Mouse (Mus musculus): ENCODE data around the gene Dok5.

DNA sequence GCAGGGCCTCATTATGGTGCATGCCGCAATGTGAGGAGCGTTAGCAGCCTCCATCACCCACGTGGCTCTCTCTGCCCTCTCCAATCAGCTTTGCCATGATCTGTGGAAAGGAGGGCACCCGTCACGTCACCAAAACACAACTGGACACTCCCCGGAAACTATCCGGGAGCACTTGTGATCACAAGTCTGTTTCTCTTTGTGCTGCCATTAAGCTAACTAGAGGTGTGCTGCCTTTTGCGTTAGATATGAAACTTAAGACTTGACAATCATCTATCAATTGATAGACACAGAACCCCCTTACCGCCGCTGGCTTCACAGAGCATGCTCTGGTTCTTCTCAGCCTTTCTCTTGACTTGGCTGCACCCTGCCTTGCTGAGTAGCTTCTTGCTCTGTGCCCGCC, 6.9 kb upstream of the Dok5 start:
- TF ChIP-seq POLR2AphosphoS2 (IDR thresholded peaks at IDR 0.05; ENCODE audit: insufficient read length, low read depth) (no peak), POLR2A (IDR thresholded peaks at IDR 0.05; ENCODE audit: insufficient read length, low read depth) (no peak), MYOG (IDR thresholded peaks at IDR 0.05; ENCODE audit: control insufficient read depth in 1 of 3, insufficient read depth in 1 of 3, insufficient read length in 2 of 3, low read depth in 2 of 3) (no peak), E2F4 (IDR thresholded peaks at IDR 0.05; ENCODE audit: insufficient read depth) (no peak), USF1 (IDR thresholded peaks at IDR 0.05; ENCODE audit: low read depth) (no peak), CEBPB (IDR thresholded peaks at IDR 0.05; ENCODE audit: insufficient read depth, poor library complexity, severe bottlenecking) (no peak), MYOD1 (IDR thresholded peaks at IDR 0.05; ENCODE audit: control insufficient read depth in 1 of 3, insufficient read length in 2 of 3, low read depth in 2 of 3) (no peak), MAX (IDR thresholded peaks at IDR 0.05; ENCODE audit: low read depth) (no peak), SRF (IDR thresholded peaks at IDR 0.05; ENCODE audit: control insufficient read depth, insufficient read length, low read depth) (no peak)
